Mouse (Mus musculus): ENCODE data around the gene Fam102a.

DNA sequence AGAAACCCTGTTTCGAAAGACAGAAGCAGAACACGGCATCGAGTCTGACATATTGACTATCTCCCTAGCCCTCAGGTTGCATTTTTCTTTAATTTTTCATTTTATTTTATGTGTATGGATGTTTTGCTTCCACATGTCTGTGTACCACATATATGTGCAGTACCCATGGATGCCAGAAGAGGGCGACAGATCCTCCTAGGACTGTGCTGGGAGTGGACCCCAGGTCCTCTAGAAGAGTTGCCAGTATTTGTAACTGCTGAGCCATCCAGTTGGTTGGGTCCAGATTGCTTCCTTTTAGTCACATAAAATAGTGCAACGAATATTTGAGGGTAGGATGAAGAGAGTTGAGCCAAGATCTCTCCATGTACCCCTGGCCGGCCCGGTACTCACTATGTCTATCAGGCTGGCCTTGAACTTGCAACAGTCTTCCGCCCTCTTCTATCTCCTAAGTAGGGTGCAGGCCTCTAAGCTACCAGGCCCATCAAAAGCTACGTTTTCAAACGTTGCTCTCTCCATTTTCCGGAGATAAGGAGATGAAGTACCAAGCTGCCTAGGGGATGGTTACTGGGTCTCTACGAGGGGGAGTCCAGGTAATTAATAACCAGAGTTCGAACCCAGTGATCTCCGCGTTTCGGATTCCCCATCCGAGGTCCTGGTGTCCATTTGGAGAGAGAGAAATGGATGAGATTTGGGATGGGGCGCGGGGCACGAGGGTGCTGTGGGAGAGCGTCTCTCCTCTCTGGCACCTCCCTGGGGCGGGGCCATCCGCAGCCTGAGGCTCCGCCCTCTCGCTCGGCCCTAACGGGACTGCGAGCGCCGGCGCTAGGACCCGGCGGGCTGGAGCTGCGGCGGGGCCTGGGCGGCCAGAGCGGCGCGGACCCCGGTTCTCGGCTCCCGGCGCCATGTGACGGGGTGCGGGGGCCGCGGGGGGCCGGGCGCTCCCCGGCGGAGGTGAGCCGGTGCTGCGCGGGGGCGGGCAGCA, 71.3 kb downstream of the Fam102a start:
- peak; percentile 52; the same call in 1 of the 2 replicates for TF ChIP-seq CTCF (IDR thresholded peaks at IDR 0.05; ENCODE audit: borderline replicate concordance, extremely low read depth, insufficient read depth, insufficient read length)
- TF ChIP-seq POLR2A (IDR thresholded peaks at IDR 0.05; ENCODE audit: borderline replicate concordance, extremely low read depth, insufficient read depth, insufficient read length, poor library complexity, severe bottlenecking), result 0 out of 2 replicates have a peak, but pooled peaks have one; percentile 45
